Mouse (Mus musculus) bone marrow, adult 2 months (tissue): ENCODE results near the gene Helt.

ENCODE experiments used
- CTCF ChIP-seq: fragments of 200-500 bp; IDR thresholded peaks from 2 replicates; pipeline ENCODE4 v1.5.1; 2011; ENCODE audit warnings: low read length, control low read depth; ENCODE audit not compliant: control insufficient read depth, insufficient read depth
- POLR2A ChIP-seq: fragments of 200-500 bp; IDR thresholded peaks from 2 replicates; pipeline ENCODE4 v1.6.1; 2011; ENCODE audit warnings: low read depth, mild to moderate bottlenecking, control low read depth, low read length, borderline replicate concordance; ENCODE audit not compliant: control insufficient read depth

- TF ChIP-seq POLR2A = no peak
- no peak for TF ChIP-seq CTCF
These were observed at the start of gene Helt for GRCm38 (mm10) chr8:46294181-46294892.
